Mouse (Mus musculus) E14TG2a.4 (cell line): ENCODE results near the gene Prr23a3.

Source experiments
- NANOG ChIP-seq: IDR thresholded peaks from 2 replicates; pipeline ENCODE4 v1.6.1; 2014; ENCODE audit warnings: borderline replicate concordance, low read length, mixed read lengths
- POU5F1 ChIP-seq: IDR thresholded peaks from 2 replicates; pipeline ENCODE4 v1.6.1; 2014; ENCODE audit warnings: low read length, borderline replicate concordance

DNA sequence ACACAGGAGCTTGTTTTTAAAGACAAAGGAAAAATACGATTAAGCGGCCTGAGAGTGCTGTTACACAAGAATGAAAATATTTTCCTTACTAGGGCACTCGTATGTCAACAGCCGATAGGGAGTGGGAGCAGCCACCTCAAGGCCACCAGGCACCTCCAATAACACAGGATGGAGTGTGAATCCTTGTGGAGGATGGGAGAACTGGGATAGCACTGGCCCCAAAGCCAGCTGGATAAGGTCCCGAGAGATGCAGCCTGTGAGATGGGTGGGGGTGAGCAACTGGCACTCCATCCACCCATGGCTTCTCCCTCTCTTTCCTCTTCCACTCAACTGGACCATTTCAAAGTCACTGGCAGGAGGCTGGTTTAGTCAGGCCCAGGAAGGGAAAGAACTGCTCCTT, 45.6 kb upstream of the Prr23a3 start:
- no peak for TF ChIP-seq NANOG
- TF ChIP-seq POU5F1 = no peak
